ENCODE assay signal across 8 mouse cellular contexts in genomic region chr7:99139841-99140491, GRCm38 (mm10). TPM values are rescaled to one million over a fixed set of nuclear protein-coding genes. Genes with fewer than 3 reads are reported as not detected.
DNase-seq lines count a peak whose midpoint lies in the region; ATAC-seq and TF ChIP-seq lines count a peak whose summit lies in the region.

No protein-coding gene starts in this region.

- H3K27me3 ChIP-seq in heart, embryonic 16.5 days (ENCODE audit: control insufficient read depth, insufficient read depth, low read length), result no peaks in the 10 kb centered on the region
- no peaks in the 10 kb centered on the region for H3K27me3 ChIP-seq in liver, embryonic 12.5 days (replicated peaks)

- H3K27ac ChIP-seq in left cerebral cortex, adult 2 months, result peak overlapping the region; percentile 33; the same call in 1 of the 2 replicates
- H3K27ac ChIP-seq in bone marrow macrophage, adult 2 months (ENCODE audit: insufficient read depth, low read depth, low read length), result peak overlapping the region; percentile 80
- H3K27ac ChIP-seq in heart, embryonic 16.5 days (ENCODE audit: low read length), result peak overlapping the region; percentile 93
- H3K27ac ChIP-seq in liver, embryonic 12.5 days, result peak overlapping the region; percentile 80

- WGBS in heart, embryonic 16.5 days, result under 1% methylated on average over 13 of the region's 13 CpGs
- 1% methylated on average over 13 of the region's 13 CpGs for WGBS in liver, embryonic 12.5 days (ENCODE audit: insufficient replicate concordance)

- H3K4me2 ChIP-seq in heart, embryonic 16.5 days (ENCODE audit: low read depth, low read length), result peak overlapping the region; percentile 90
- H3K4me2 ChIP-seq in liver, embryonic 12.5 days, result peak overlapping the region; percentile 90

- no peak for TF ChIP-seq CTCF in left cerebral cortex, adult 2 months (IDR thresholded peaks at IDR 0.05)
- no peak for TF ChIP-seq CTCF in bone marrow macrophage, adult 2 months (IDR thresholded peaks at IDR 0.05; ENCODE audit: low read depth, low read length)

- no peak for ATAC-seq in heart, embryonic 16.5 days (replicated peaks; ENCODE audit: extremely low read depth, insufficient read depth, low FRiP score)
- ATAC-seq in liver, embryonic 12.5 days, result no peak

- TF ChIP-seq POLR2A in bone marrow macrophage, adult 2 months (IDR thresholded peaks at IDR 0.05; ENCODE audit: borderline replicate concordance, low read depth, low read length), result no peak

- H3K9ac ChIP-seq in heart, embryonic 16.5 days (ENCODE audit: low read length), result peak overlapping the region; percentile 95
- H3K9ac ChIP-seq in liver, embryonic 12.5 days, result peak overlapping the region; percentile 95

- 0 out of 2 replicates have a peak, but pooled peaks cover 5% of the 10 kb centered on the region for H3K9me3 ChIP-seq in heart, embryonic 16.5 days (replicated peaks; ENCODE audit: control insufficient read depth, low read length)
- 0 out of 2 replicates have a peak, but pooled peaks cover 5% of the 10 kb centered on the region for H3K9me3 ChIP-seq in liver, embryonic 12.5 days (replicated peaks)

- peaks cover 52% of the 10 kb centered on the region for H3K4me1 ChIP-seq in bone marrow macrophage, adult 2 months (ENCODE audit: control insufficient read depth, insufficient read depth, low read length)
- 0 out of 2 replicates have a peak, but pooled peaks cover 7% of the 10 kb centered on the region for H3K4me1 ChIP-seq in heart, embryonic 16.5 days (ENCODE audit: control insufficient read depth, insufficient read depth, low read length)
- H3K4me1 ChIP-seq in liver, embryonic 12.5 days, result peaks cover 33% of the 10 kb centered on the region

- intact Hi-C loops in left cerebral cortex, adult 2 months (cut with DNase I), result loop anchor here (5.0 kb wide), 2 partner anchors 33 to 127 kb away; partner anchors contain the start of gene Map6
- intact Hi-C loops in left cerebral cortex, postnatal 4 days (cut with DNase I), result no loop called here
- intact Hi-C loops in gastrocnemius, postnatal 36 days (cut with DNase I), result no loop called here

- peak overlapping the region; percentile 85 for H3K4me3 ChIP-seq in left cerebral cortex, adult 2 months
- H3K4me3 ChIP-seq in bone marrow macrophage, adult 2 months (ENCODE audit: insufficient read depth, low read length), result peak overlapping the region; percentile 72
- peak overlapping the region; percentile 63 for H3K4me3 ChIP-seq in heart, embryonic 16.5 days (ENCODE audit: low read length)
- H3K4me3 ChIP-seq in liver, embryonic 12.5 days, result peak overlapping the region; percentile 89

- no peaks in the 10 kb centered on the region; the same call in 1 of the 2 replicates for H3K36me3 ChIP-seq in heart, embryonic 16.5 days (ENCODE audit: control insufficient read depth, insufficient read depth)
- H3K36me3 ChIP-seq in liver, embryonic 12.5 days, result peaks cover 12% of the 10 kb centered on the region

- no peak for DNase-seq in left cerebral cortex, adult 2 months (ENCODE audit: extremely low spot score in 1 of 2, low spot score in 2 of 2)
- DNase-seq in left cerebral cortex, postnatal 4 days, result no peak
- peak; percentile 21 for DNase-seq in retina, postnatal 1 day
- DNase-seq in gastrocnemius, postnatal 36 days, result no peak
- DNase-seq in T-cell, adult 2 months (ENCODE audit: low spot score), result no peak

RNA-seq across cellular contexts. Expression of gene Uvrag, which starts 1.0 kb away (rescaled TPM):
- 10 to 100 TPM; 47.6 to 68.3 TPM for total RNA-seq in left cerebral cortex, adult 2 months (2021)
- total RNA-seq in left cerebral cortex, postnatal 4 days (2021), result 10 to 100 TPM; 36.3 to 37.4 TPM
- 48.2 and 61.3 TPM in 2 replicates for polyA plus RNA-seq in bone marrow macrophage, adult 2 months (2012; ENCODE audit: insufficient read depth, insufficient read length, missing spikeins)
- polyA plus RNA-seq in heart, embryonic 16.5 days (2015; fragmentation: Nextera tagmentation; extraction: Ambion mirVana), result 16.3 and 17.3 TPM in 2 replicates
- polyA plus RNA-seq in liver, embryonic 12.5 days (2016; fragmentation: Nextera tagmentation; extraction: Ambion mirVana), result 13.5 and 15.1 TPM in 2 replicates
- total RNA-seq in gastrocnemius, postnatal 36 days (2021), result 1 to 10 TPM; 8.6 to 9.7 TPM

RNA-seq across cellular contexts. Expression of gene Dgat2, which starts 42.6 kb away (rescaled TPM):
- total RNA-seq in left cerebral cortex, adult 2 months (2021), result 10 to 100 TPM; 55.7 to 57.8 TPM
- total RNA-seq in left cerebral cortex, postnatal 4 days (2021), result 10 to 100 TPM; 31.9 to 37.2 TPM
- 0.35 and 0.56 TPM in 2 replicates for polyA plus RNA-seq in bone marrow macrophage, adult 2 months (2012; ENCODE audit: insufficient read depth, insufficient read length, missing spikeins)
- 38.5 and 44.9 TPM in 2 replicates for polyA plus RNA-seq in heart, embryonic 16.5 days (2015; fragmentation: Nextera tagmentation; extraction: Ambion mirVana)
- 57.5 and 59.3 TPM in 2 replicates for polyA plus RNA-seq in liver, embryonic 12.5 days (2016; fragmentation: Nextera tagmentation; extraction: Ambion mirVana)
- 10 to 100 TPM; 44.6 to 70.1 TPM for total RNA-seq in gastrocnemius, postnatal 36 days (2021)

Comparison
In these comparisons a context has a peak if more than half of its experiments do, and no peak if none do; other contexts are left out.
1. H3K27ac ChIP-seq: peak in every context shown above with its lines; median percentile 93 in heart, embryonic 16.5 days; 80 in bone marrow macrophage, adult 2 months; 80 in liver, embryonic 12.5 days; 33 in left cerebral cortex, adult 2 months.